In the genomic region with DNA sequence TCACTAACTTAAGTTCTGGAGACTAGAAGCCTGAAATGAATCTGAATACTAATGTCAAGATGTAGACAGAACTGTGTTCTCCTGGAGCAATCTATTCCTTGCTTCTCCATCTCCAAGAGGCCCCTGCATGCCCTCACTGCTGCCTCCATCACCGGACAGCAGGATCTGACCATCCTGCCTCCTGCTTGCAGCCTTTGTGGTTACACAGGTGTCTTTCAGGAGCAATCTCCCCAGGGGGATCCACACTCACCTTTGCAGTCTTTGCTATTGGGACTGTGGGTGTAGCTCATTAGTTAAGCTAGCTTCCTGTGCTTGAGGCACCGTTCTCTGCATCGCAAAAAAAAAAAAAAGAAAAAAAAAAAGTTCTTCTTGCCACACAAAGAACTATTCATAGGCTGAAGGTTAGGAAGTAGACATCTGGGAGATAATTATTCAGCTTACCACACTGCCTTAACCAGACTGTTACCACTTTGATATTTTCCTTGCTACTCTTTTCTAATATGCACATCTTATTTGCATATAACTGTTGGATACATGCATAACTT, we compare ENCODE assay signal across 28 mouse cellular contexts. TPM values are rescaled to one million over a fixed set of nuclear protein-coding genes. Genes with fewer than 3 reads are reported as not detected.
DNase-seq lines count a peak whose midpoint lies in the region; ATAC-seq lines count a peak whose summit lies in the region.
"Had no signal": no experiment of that assay in that cellular context is flagged by ENCODE, and none has a peak within 500 bp of the region (broad histone marks: within the 10 kb centered on the region; RNA-seq: fewer than 3 reads in every experiment).

No protein-coding gene starts in this region.

- H3K4me3 ChIP-seq in midbrain, embryonic 11.5 days (ENCODE audit: low read depth, low read length) = no peak overlapping the region
- no peak overlapping the region for H3K4me3 ChIP-seq in midbrain, embryonic 13.5 days (replicated peaks)
- no peak overlapping the region for H3K4me3 ChIP-seq in embryonic facial prominence, embryonic 10.5 days
- H3K4me3 ChIP-seq: erythroblast, embryonic 14.5 days; forebrain, embryonic 12.5 days; heart, embryonic 12.5 days; hindbrain, embryonic 15.5 days; kidney, embryonic 15.5 days; midbrain, embryonic 12.5 days had no signal

- H3K4me2 ChIP-seq in midbrain, embryonic 11.5 days = no peak overlapping the region
- no peak overlapping the region for H3K4me2 ChIP-seq in midbrain, embryonic 13.5 days (replicated peaks)
- H3K4me2 ChIP-seq: forebrain, embryonic 12.5 days; heart, embryonic 12.5 days; hindbrain, embryonic 15.5 days; kidney, embryonic 15.5 days; midbrain, embryonic 12.5 days had no signal

- H3K9me3 ChIP-seq in midbrain, embryonic 11.5 days (ENCODE audit: control insufficient read depth, low read length) = peaks cover 6% of the 10 kb centered on the region; the same call in 1 of the 2 replicates
- peaks cover 6% of the 10 kb centered on the region; the same call in 1 of the 2 replicates for H3K9me3 ChIP-seq in midbrain, embryonic 13.5 days
- peaks cover 8% of the 10 kb centered on the region; the same call in 1 of the 2 replicates for H3K9me3 ChIP-seq in embryonic facial prominence, embryonic 10.5 days
- H3K9me3 ChIP-seq: hindbrain, embryonic 15.5 days had no signal

- peak; percentile 2 for DNase-seq in embryo, embryonic 9.5 days (ENCODE audit: extremely low spot score)
- DNase-seq in embryo, embryonic 11 days = no peak
- peak; percentile 75 for DNase-seq in midbrain, embryonic 11.5 days (ENCODE audit: low spot score, missing footprints)
- DNase-seq in embryonic facial prominence, embryonic 10.5 days (ENCODE audit: low spot score) = peak; percentile 24
- no peak for DNase-seq in gastrocnemius, postnatal 36 days
- DNase-seq in urinary bladder, adult 18-20 months (ENCODE audit: low spot score in 2 of 2) = no peak
- DNase-seq: adrenal gland, adult 2 months; adrenal gland, postnatal 36 days; cerebellum, adult 18-20 months; cerebellum, postnatal 10 days; gastrocnemius, postnatal 10 days; heart, adult 18-20 months; heart, postnatal 4 days; kidney, adult 11 months; kidney, postnatal 25 days; liver; lung, adult 2 months; lung, postnatal 10 days had no signal

- H3K9ac ChIP-seq in midbrain, embryonic 11.5 days (ENCODE audit: low read length) = no peak overlapping the region
- H3K9ac ChIP-seq in midbrain, embryonic 13.5 days (replicated peaks) = no peak overlapping the region
- H3K9ac ChIP-seq: forebrain, embryonic 12.5 days; heart, embryonic 12.5 days; hindbrain, embryonic 15.5 days; kidney, embryonic 15.5 days; liver, embryonic 14.5 days; midbrain, embryonic 12.5 days had no signal

- H3K4me1 ChIP-seq in midbrain, embryonic 11.5 days (ENCODE audit: control insufficient read depth, insufficient read depth, low read length) = peaks cover 10% of the 10 kb centered on the region; the same call in 1 of the 2 replicates
- H3K4me1 ChIP-seq in midbrain, embryonic 13.5 days (replicated peaks) = peaks cover 34% of the 10 kb centered on the region
- H3K4me1 ChIP-seq in embryonic facial prominence, embryonic 10.5 days = peaks cover 41% of the 10 kb centered on the region

- intact Hi-C loops in gastrocnemius, postnatal 36 days (cut with DNase I) = no loop called here

- H3K27ac ChIP-seq in midbrain, embryonic 11.5 days (ENCODE audit: low read depth, low read length) = no peak overlapping the region
- no peak overlapping the region for H3K27ac ChIP-seq in midbrain, embryonic 13.5 days
- H3K27ac ChIP-seq in embryonic facial prominence, embryonic 10.5 days (replicated peaks) = peak overlapping the region; percentile 57; the same call in 1 of the 2 replicates
- H3K27ac ChIP-seq: forebrain, embryonic 12.5 days; hindbrain, embryonic 15.5 days; kidney, embryonic 15.5 days; liver, embryonic 14.5 days; macrophage; midbrain, embryonic 12.5 days had no signal

- H3K27me3 ChIP-seq in midbrain, embryonic 11.5 days (ENCODE audit: control insufficient read depth, insufficient read depth, low read length) = no peaks in the 10 kb centered on the region
- no peaks in the 10 kb centered on the region for H3K27me3 ChIP-seq in midbrain, embryonic 13.5 days
- no peaks in the 10 kb centered on the region for H3K27me3 ChIP-seq in embryonic facial prominence, embryonic 10.5 days (replicated peaks; ENCODE audit: low read depth, poor library complexity, severe bottlenecking)
- H3K27me3 ChIP-seq: forebrain, embryonic 12.5 days; heart, embryonic 12.5 days; hindbrain, embryonic 15.5 days; kidney, embryonic 15.5 days; midbrain, embryonic 12.5 days had no signal

- 21% methylated on average over 3 of the region's 3 CpGs for WGBS in midbrain, embryonic 11.5 days
- 24% methylated on average over 3 of the region's 3 CpGs for WGBS in midbrain, embryonic 13.5 days
- WGBS in embryonic facial prominence, embryonic 10.5 days = 15% methylated on average over 3 of the region's 3 CpGs

- no peak for ATAC-seq in midbrain, embryonic 11.5 days (ENCODE audit: low FRiP score)
- ATAC-seq in midbrain, embryonic 13.5 days = no peak
- ATAC-seq: inflammation-experienced regulatory T-cells, adult 6 months had no signal

- no peaks in the 10 kb centered on the region for H3K36me3 ChIP-seq in midbrain, embryonic 11.5 days (ENCODE audit: control insufficient read depth, insufficient read depth, low read length)
- H3K36me3 ChIP-seq in midbrain, embryonic 13.5 days = 0 out of 2 replicates have a peak, but pooled peaks cover 4% of the 10 kb centered on the region
- H3K36me3 ChIP-seq in embryonic facial prominence, embryonic 10.5 days (replicated peaks) = peaks cover 9% of the 10 kb centered on the region
- H3K36me3 ChIP-seq: forebrain, embryonic 12.5 days; hindbrain, embryonic 15.5 days; kidney, embryonic 15.5 days; midbrain, embryonic 12.5 days had no signal

RNA-seq across cellular contexts. Expression of a gene that starts 23.0 kb away (rescaled TPM):
- polyA plus RNA-seq in midbrain, embryonic 11.5 days (2014; fragmentation: Nextera tagmentation; extraction: Ambion mirVana) = 14.7 and 16.6 TPM in 2 replicates
- polyA plus RNA-seq in midbrain, embryonic 13.5 days (2015; fragmentation: Nextera tagmentation; extraction: Ambion mirVana) = 17.8 TPM in 2 replicates
- polyA plus RNA-seq in embryonic facial prominence, embryonic 10.5 days (2016; fragmentation: Nextera tagmentation; extraction: Ambion mirVana) = 15.5 and 15.9 TPM in 2 replicates
- 10 to 100 TPM; 20.1 to 20.6 TPM for total RNA-seq in gastrocnemius, postnatal 36 days (2021)

Comparison
In these comparisons a context has a peak if more than half of its experiments do, and no peak if none do; other contexts are left out.
1. DNase-seq: peak in embryo, embryonic 9.5 days (single experiment), midbrain, embryonic 11.5 days (single experiment) and embryonic facial prominence, embryonic 10.5 days (single experiment); none in embryo, embryonic 11 days (single experiment), gastrocnemius, postnatal 36 days (0 of 2) and urinary bladder, adult 18-20 months (0 of 2).